Mouse (Mus musculus): ENCODE data around the gene Fbxo10. TPM values are rescaled to one million over a fixed set of nuclear protein-coding genes. Genes with fewer than 3 reads are reported as not detected.
"Not testable (repeated sequence)": the region's sequence is repeated elsewhere in the genome, so short reads cannot be mapped to it uniquely, and the experiment has no call there.

Fbxo10 gene
- polyA plus RNA-seq, 1 experiment from 2014 or later = 16.0 TPM

GRCm38 (mm10) chr4:45040795-45041194, 43.6 kb downstream of the Fbxo10 start:
- no peaks in the 10 kb centered on the region for H3K27me3 ChIP-seq
- 82% methylated on average over 7 of the region's 7 CpGs for WGBS
- H3K27ac ChIP-seq = no peak overlapping the region
- no peaks in the 10 kb centered on the region for H3K9me3 ChIP-seq (replicated peaks)
- H3K4me3 ChIP-seq (replicated peaks) = no peak overlapping the region
- peaks cover 66% of the 10 kb centered on the region for H3K36me3 ChIP-seq
- no peak for ATAC-seq (replicated peaks; ENCODE audit: low FRiP score)
- no peaks in the 10 kb centered on the region for H3K4me1 ChIP-seq
- no peak overlapping the region for H3K9ac ChIP-seq
- H3K4me2 ChIP-seq = no peak overlapping the region

DNA sequence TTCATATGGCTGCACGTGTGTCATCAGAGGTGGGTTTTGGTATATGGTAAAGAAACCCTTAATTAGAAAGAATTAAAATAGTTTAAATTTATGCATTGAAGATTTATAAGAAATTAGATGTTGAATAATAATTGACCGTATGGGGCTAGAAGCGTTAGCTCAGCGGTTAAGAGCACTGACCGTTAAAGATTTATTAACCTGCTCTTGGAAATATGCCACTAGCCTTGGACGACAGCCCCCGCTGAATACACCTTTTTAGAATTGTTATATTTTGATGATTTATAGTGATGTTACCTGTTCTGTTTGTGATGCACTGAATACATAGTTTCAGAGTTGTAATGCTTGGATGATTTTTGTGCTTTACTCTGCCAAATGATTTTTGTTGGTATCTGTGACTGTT, 44.9 kb downstream of the Fbxo10 start:
- WGBS = 81% methylated on average over 7 of the region's 7 CpGs
- H3K4me3 ChIP-seq (replicated peaks); ATAC-seq (replicated peaks; ENCODE audit: low FRiP score); H3K27me3 ChIP-seq; H3K4me1 ChIP-seq; H3K9ac ChIP-seq; H3K9me3 ChIP-seq (replicated peaks); H3K27ac ChIP-seq; H3K4me2 ChIP-seq: not testable (repeated sequence)
- H3K36me3 ChIP-seq = peaks cover 62% of the 10 kb centered on the region

DNA sequence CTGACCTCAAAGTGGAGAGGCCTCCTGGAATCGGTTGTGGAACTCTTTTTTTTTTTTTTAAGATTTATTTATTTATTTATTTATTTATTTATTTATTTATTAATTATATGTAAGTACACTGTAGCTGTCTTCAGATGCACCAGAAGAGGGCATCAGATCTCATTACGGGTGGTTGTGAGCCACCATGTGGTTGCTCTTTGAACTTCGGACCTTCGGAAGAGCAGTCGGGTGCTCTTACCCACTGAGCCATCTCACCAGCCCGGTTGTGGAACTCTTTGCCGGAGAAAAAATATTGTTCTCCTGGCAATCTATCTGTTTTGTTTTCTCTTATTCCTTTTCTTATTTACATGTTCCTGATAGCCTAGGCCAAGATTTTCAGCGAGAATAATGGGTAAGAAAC, 45.5 kb downstream of the Fbxo10 start:
- H3K9ac ChIP-seq; H3K9me3 ChIP-seq (replicated peaks); ATAC-seq (replicated peaks; ENCODE audit: low FRiP score); H3K4me2 ChIP-seq; H3K4me1 ChIP-seq; H3K4me3 ChIP-seq (replicated peaks); H3K27me3 ChIP-seq; H3K27ac ChIP-seq: not testable (repeated sequence)
- 64% methylated on average over 8 of the region's 8 CpGs for WGBS
- H3K36me3 ChIP-seq = peaks cover 62% of the 10 kb centered on the region

GRCm38 (mm10) chr4:45037455-45038410, 46.7 kb downstream of the Fbxo10 start:
- H3K36me3 ChIP-seq = peaks cover 61% of the 10 kb centered on the region
- H3K4me3 ChIP-seq (replicated peaks) = no peak overlapping the region
- 78% methylated on average over 13 of the region's 13 CpGs for WGBS
- H3K9ac ChIP-seq = no peak overlapping the region
- H3K4me1 ChIP-seq = peaks cover 8% of the 10 kb centered on the region; the same call in 1 of the 2 replicates
- H3K27me3 ChIP-seq = no peaks in the 10 kb centered on the region
- H3K9me3 ChIP-seq (replicated peaks) = no peaks in the 10 kb centered on the region
- ATAC-seq (replicated peaks; ENCODE audit: low FRiP score) = no peak
- no peak overlapping the region for H3K27ac ChIP-seq
- no peak overlapping the region for H3K4me2 ChIP-seq

- H3K4me1 ChIP-seq = peaks cover 8% of the 10 kb centered on the region; the same call in 1 of the 2 replicates
- H3K27me3 ChIP-seq = no peaks in the 10 kb centered on the region
- no peak overlapping the region for H3K27ac ChIP-seq
- WGBS = 85% methylated on average over 5 of the region's 5 CpGs
- H3K4me3 ChIP-seq (replicated peaks) = no peak overlapping the region
- no peak overlapping the region for H3K9ac ChIP-seq
- peaks cover 68% of the 10 kb centered on the region for H3K36me3 ChIP-seq
- no peaks in the 10 kb centered on the region for H3K9me3 ChIP-seq (replicated peaks)
- ATAC-seq (replicated peaks; ENCODE audit: low FRiP score) = no peak
- H3K4me2 ChIP-seq = no peak overlapping the region
Measured at GRCm38 (mm10) chr4:45036571-45036970, 47.8 kb downstream of the Fbxo10 start.

- H3K4me2 ChIP-seq = no peak overlapping the region
- no peak overlapping the region; the same call in 1 of the 2 replicates for H3K27ac ChIP-seq
- WGBS = 91% methylated on average over 10 of the region's 10 CpGs
- no peak overlapping the region for H3K9ac ChIP-seq
- H3K27me3 ChIP-seq = no peaks in the 10 kb centered on the region
- ATAC-seq (replicated peaks; ENCODE audit: low FRiP score) = no peak
- peaks cover 67% of the 10 kb centered on the region for H3K36me3 ChIP-seq
- H3K4me1 ChIP-seq = peaks cover 8% of the 10 kb centered on the region; the same call in 1 of the 2 replicates
- H3K4me3 ChIP-seq (replicated peaks) = no peak overlapping the region
- no peaks in the 10 kb centered on the region for H3K9me3 ChIP-seq (replicated peaks)
Measured at GRCm38 (mm10) chr4:45036048-45036447, 48.4 kb downstream of the Fbxo10 start.

GRCm38 (mm10) chr4:45034693-45035628, 49.4 kb downstream of the Fbxo10 start:
- peaks cover 8% of the 10 kb centered on the region; the same call in 1 of the 2 replicates for H3K4me1 ChIP-seq
- H3K27ac ChIP-seq = peak overlapping the region; percentile 23; the same call in 1 of the 2 replicates
- no peak overlapping the region for H3K4me2 ChIP-seq
- ATAC-seq (replicated peaks; ENCODE audit: low FRiP score) = 0 out of 2 replicates have a peak, but pooled peaks have one; percentile 43
- H3K9me3 ChIP-seq (replicated peaks) = no peaks in the 10 kb centered on the region
- no peaks in the 10 kb centered on the region for H3K27me3 ChIP-seq
- WGBS = 64% methylated on average over 16 of the region's 16 CpGs
- H3K9ac ChIP-seq = no peak overlapping the region
- no peak overlapping the region for H3K4me3 ChIP-seq (replicated peaks)
- H3K36me3 ChIP-seq = peaks cover 67% of the 10 kb centered on the region

DNA sequence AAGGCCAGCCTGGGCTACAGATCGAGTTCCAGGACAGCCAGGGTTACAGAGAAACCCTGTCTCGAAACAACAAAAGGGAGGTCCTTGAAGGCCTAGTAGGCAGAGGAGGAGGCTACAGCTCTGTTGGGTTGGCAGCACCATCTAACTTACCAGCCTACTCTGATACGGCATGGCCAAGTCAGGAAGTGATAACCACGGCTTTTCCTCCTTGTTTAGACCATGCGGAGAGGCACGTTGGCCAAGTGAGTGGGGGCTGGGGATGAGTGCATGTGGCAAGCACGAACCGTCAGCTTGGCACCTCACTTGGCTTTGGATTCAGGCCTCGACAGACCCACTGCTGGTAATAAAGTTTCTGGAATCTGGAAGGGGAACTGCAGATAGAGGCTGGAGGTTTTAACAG, 51.8 kb downstream of the Fbxo10 start:
- H3K36me3 ChIP-seq = peaks cover 87% of the 10 kb centered on the region
- ATAC-seq (replicated peaks; ENCODE audit: low FRiP score) = no peak
- peaks cover 8% of the 10 kb centered on the region; the same call in 1 of the 2 replicates for H3K4me1 ChIP-seq
- H3K4me2 ChIP-seq = no peak overlapping the region
- H3K9me3 ChIP-seq (replicated peaks) = no peaks in the 10 kb centered on the region
- H3K27ac ChIP-seq = no peak overlapping the region
- no peak overlapping the region for H3K4me3 ChIP-seq (replicated peaks)
- H3K9ac ChIP-seq = no peak overlapping the region
- no peaks in the 10 kb centered on the region for H3K27me3 ChIP-seq
- WGBS = 91% methylated on average over 9 of the region's 9 CpGs

DNA sequence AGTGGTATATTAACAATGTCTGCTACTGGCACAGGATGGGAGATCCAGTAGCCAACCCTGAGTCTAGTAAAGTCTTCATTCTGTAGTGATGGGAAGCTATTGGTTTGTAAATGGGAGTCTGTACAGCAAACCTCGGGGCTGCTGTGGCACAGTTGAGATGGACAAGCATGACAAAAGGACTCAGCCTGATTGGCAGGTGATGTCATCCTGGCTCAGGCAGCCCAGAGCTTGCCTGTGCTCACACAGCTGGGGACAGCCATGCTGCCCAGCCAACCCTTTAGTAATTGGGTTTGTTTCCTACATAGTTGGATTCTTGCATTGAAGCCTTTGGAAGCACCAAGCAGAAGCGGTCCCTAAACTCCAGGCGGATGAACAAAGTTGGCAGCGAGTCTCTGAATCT, 57.9 kb downstream of the Fbxo10 start:
- Histone ChIP-seq H3K27me3 (no peaks in the 10 kb centered on the region), H3K9ac (no peak overlapping the region), H3K4me2 (no peak overlapping the region), H3K4me1 (no peaks in the 10 kb centered on the region), H3K27ac (no peak overlapping the region), H3K4me3 (replicated peaks) (no peak overlapping the region), H3K9me3 (replicated peaks) (no peaks in the 10 kb centered on the region), H3K36me3 (peaks cover 88% of the 10 kb centered on the region)
- no peak for ATAC-seq (replicated peaks; ENCODE audit: low FRiP score)
- WGBS = 96% methylated on average over 4 of the region's 4 CpGs

- ATAC-seq (replicated peaks; ENCODE audit: low FRiP score) = peak; percentile 33
- WGBS = 1% methylated on average over 14 of the region's 14 CpGs
Measured at GRCm38 (mm10) chr4:45019009-45019408, 65.4 kb downstream of the Fbxo10 start.

DNA sequence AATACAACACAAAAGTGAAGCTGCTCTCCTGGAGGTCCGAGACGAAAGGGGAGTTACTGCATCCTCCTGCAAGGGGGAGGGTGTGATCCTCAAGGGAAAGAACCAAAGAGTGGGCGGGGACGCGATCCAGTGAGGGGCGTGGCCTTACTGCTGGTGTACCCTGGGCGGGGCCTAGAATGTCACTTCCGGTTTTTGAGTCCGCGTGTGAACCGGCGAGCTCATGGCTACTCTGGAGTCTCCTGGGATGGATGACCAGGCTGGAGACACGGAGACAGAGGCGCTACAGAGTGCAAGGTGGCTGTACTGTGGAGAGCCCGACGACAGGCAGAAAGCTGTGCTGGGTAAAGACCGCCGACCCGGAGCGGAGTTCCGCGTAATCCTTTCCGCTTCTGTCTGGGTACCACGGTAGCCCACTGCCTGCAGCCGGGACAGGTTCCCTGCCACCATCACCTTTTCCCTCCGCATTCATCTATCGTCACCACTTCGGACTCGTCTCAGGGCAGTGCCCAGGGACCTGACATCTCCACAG, 65.9 kb downstream of the Fbxo10 start, which contains the start of gene Polr1e:
Polr1e (plus strand) TSS at position 132 of the 529 bp plus-strand sequence.
- Histone ChIP-seq H3K4me2 (peak within 1 kb of the TSS; percentile 94), H3K4me1 (peaks cover 24% of the 10 kb centered on the region), H3K4me3 (replicated peaks) (peak within 1 kb of the TSS; percentile 68), H3K27me3 (no peaks in the 10 kb centered on the region), H3K9me3 (replicated peaks) (no peaks in the 10 kb centered on the region), H3K36me3 (peaks cover 18% of the 10 kb centered on the region), H3K9ac (peak within 1 kb of the TSS; percentile 58), H3K27ac (peak within 1 kb of the TSS; percentile 37)
- ATAC-seq (replicated peaks; ENCODE audit: low FRiP score) = peak; percentile 92
- WGBS = 0% methylated on average over 29 of the region's 29 CpGs

More at GRCm38 (mm10) chr4:45019009-45019408, 65.4 kb downstream of the Fbxo10 start:
- H3K4me1 ChIP-seq = peaks cover 20% of the 10 kb centered on the region
- H3K9ac ChIP-seq = peak overlapping the region; percentile 58
- no peaks in the 10 kb centered on the region for H3K9me3 ChIP-seq (replicated peaks)
- peak overlapping the region; percentile 94 for H3K4me2 ChIP-seq
- H3K27ac ChIP-seq = peak overlapping the region; percentile 35; the same call in 1 of the 2 replicates
- no peaks in the 10 kb centered on the region for H3K27me3 ChIP-seq
- peak overlapping the region; percentile 68 for H3K4me3 ChIP-seq (replicated peaks)
- H3K36me3 ChIP-seq = peaks cover 23% of the 10 kb centered on the region

All from kidney, embryonic 15.5 days (tissue).